Mouse (Mus musculus): ENCODE results near the gene Ptprg.
A peak's percentile ranks its signal among the peaks of the same experiment; 100 is the strongest.

Gene Ptprg

DNA sequence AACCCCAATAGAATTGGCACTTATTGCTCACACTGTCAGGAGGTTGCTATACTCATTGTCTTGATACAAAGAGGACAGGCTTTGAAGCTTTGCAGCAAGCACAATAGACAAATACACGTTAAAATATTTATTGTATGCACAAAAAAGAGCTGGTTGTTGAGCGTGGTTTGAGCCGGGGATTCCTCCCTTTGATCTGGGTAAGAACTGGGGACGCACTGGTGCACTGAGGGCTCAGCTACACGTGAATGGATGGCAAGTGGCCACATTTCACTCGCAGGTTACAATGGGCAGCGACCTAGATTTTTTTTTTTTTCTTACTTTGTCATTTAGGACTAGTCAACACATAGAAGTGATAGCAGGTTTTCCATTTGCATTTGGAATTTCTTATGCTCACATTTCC, 165.9 kb downstream of the Ptprg start:
- no peak for ATAC-seq (ENCODE audit: insufficient number of reproducible peaks, low FRiP score, low TSS enrichment)

DNA sequence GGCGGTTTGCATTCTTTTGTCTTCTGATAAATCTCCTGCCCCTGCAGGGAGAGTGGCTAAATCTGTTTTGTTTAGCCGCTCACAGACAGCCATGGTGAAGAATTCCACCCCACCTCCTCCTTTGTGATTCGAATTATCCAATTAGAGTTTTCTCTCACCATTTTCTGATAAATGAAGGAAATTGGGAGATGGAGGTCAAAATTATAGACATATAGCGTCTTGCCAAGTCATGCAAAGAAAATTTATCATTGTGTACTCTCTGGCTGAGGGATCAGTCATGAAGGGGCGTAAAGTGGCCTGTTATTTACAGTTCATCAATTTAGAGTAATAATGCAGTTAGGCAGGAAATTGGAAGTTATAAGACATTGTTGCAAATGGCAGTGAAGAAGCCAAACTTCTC, 168.8 kb downstream of the Ptprg start:
- no peak for ATAC-seq (ENCODE audit: insufficient number of reproducible peaks, low FRiP score, low TSS enrichment)

DNA sequence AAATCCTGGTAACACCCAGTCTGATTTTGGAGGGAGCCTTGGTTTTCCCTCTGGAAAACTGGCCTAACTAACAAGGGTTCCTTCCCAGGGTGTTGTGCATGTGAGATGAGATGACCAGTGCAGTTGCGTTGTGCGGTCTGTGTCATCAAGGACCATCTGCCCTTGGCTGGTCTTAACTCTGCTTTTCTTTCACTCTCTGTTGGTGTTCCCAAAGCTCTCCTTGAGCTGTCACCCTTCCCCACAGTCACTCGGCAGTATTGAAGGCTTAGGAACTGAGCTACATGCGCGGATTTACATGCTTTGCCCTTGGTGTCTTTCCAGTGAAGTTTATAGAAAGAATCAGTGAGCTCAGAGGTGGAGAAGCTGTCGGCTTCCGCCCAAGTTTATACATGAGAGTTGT, 170.5 kb downstream of the Ptprg start:
- no peak for ATAC-seq (ENCODE audit: insufficient number of reproducible peaks, low FRiP score, low TSS enrichment)

DNA sequence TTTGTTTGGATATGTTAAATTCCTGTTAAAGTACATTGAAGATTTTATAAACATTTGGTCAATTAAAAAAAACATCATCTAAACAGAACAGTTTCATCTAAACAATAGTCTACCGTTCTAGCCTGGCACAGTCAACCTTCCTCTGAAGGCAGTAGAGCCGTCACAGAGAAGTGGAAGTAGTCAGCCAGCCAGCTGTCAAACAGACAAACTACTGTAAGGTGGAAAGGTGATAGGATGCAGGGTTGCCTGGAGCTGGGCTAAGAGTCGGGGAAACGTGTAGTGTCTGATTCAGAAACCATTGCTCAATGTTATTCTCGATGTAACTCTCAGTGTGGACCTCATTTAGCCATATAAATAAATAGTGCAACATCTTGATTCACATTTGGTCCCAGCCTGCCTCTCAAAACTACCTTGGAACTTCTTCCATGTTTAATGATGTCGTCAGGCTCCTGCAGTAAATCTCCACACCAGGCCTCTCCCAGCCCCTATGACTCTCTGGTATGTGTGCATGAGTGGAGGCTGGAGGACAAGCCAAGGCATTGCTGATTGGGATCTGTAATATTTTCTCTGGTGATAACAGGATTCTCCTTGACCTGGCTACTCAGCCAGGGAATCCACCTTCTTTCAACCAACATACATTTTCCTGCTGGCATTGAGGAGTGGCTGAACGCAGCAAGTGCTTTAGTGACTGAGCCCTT, 178.0 kb downstream of the Ptprg start:
- no peak for ATAC-seq (ENCODE audit: insufficient number of reproducible peaks, low FRiP score, low TSS enrichment)

DNA sequence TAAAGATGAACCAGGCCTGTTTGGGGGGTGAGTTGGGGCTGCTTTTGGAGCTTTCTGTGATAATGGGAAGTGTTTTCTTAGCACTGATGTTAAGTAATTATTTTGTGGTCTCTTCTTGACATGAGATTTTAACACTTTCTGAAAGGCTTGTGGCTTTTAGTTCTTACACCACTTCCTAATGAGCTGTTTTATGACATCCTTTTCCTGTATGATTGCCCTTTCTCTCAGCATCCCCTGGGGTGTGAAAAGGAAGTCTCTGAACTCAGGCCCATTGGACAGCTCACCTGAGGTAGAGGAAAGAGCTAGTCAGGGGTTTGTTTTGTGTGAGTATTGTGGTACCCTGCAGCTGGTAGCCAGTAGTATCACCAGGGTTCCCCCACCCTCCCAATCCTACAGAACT, 179.0 kb downstream of the Ptprg start:
- no peak for ATAC-seq (ENCODE audit: insufficient number of reproducible peaks, low FRiP score, low TSS enrichment)

DNA sequence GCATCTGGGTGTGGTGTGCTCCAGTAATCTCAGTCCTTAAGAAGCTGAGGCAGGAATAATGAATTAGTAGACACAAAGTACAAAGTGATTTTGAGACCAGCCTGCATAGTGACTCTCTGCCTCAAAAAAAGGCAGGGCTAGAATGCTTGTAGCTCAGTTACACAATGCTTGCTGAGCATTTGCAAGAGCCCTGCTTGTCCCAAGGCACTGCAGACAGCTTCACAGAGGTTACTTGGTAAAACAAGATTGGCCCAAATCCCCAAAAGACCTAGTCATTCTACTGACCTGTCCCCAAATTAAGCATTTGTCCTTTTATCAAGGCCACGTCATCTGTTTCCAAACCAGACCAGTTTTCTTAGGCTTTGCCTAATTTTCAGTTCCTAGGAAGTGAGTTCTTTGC, 190.4 kb downstream of the Ptprg start:
- no peak for ATAC-seq (ENCODE audit: insufficient number of reproducible peaks, low FRiP score, low TSS enrichment)

DNA sequence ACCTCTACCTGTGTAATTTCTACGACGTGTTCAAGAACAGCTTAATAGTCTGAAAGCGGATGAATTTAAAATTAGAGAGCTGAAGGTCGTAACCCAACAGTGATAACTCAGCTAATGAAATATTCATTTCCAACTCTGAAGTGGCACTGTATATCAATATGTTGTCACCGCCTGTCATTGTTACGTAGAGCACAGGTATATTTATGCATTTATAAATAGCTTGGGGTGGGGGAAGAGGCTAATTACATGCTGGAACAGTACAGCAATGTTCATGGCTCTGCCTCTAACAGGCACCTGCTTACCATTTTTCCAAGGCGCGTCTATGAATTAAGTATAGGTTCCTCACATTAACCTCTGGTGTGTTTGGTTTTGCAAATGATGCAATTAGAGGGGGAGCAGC, 199.3 kb downstream of the Ptprg start:
- ATAC-seq (ENCODE audit: insufficient number of reproducible peaks, low FRiP score, low TSS enrichment) = no peak

DNA sequence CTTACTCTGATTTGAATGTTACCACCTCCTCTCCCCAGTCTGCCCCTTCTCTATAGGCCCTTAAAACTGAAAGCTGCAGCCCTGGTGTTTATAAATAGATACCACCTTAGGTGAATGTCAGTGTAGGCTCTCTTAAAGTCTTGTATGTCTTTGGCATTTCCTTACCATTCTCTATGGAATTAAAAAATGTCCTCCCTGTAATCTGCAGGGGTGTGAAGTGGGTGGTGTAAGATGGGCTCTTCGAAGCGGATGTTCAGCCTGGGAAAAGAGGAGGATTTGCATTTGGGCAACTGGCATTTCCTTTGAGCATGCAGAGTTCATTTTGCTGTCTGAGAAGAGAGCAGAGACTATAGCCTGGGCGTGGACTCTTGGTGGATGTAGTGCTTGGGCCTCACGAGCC, 201.3 kb downstream of the Ptprg start:
- ATAC-seq (ENCODE audit: insufficient number of reproducible peaks, low FRiP score, low TSS enrichment) = no peak

DNA sequence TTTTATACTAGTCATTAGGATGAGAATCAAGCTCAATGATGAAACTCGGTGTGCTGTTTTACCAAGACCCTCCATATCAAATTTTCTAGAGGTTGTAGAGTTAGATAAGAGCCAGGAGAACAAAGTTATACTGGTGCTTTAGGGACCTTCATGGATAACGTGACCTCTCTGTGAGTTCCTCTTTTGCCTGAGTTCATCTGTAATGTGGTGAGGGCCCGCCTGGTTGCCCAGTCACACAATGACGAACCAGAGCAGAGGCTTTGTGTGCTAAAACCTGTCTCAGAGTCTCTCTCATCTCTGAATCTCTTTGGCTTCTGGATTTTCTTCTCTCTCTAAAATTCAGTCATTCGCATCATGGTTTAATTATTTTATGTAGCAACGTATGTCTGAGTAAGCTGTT, 204.9 kb downstream of the Ptprg start:
- no peak for ATAC-seq (ENCODE audit: insufficient number of reproducible peaks, low FRiP score, low TSS enrichment)

DNA sequence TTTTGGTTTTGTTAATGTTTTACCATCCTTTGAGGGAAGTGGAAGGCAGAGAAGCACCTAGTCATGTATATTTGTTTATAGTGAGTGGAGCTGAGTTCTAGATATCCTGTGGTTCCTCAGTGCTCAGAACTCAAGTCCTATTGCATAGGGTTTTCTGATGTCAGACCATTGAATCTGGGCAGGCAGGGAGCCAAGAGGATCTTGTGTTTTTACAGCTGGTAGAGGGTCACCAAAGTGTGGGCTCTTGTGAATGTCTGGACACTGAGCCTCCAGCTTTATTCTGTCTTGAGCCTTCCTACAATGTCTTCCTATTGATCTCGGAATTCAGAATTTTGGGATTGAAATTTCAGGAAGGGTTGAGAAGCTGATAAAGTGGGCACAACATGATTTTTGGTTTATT, 206.0 kb downstream of the Ptprg start:
- ATAC-seq (ENCODE audit: insufficient number of reproducible peaks, low FRiP score, low TSS enrichment) = no peak

DNA sequence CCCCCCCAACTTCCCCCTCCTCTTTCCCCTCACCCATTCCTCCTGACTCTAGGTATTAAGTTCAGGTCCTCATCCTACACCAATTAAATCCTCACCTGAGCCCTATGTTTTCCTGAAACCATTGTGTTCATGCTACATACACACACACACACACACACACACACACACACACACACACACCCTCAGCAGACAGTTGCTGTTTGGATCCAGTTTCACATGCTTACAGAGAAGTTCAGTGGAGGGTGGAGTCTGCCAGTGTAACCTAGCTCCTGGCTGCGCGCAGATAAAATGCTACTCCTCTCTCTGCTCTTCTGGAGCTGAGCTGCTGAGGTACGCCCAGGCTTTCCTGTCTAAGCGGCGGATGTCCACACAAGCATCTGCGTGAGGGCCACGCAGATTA, 209.7 kb downstream of the Ptprg start:
- no peak for ATAC-seq (ENCODE audit: insufficient number of reproducible peaks, low FRiP score, low TSS enrichment)

DNA sequence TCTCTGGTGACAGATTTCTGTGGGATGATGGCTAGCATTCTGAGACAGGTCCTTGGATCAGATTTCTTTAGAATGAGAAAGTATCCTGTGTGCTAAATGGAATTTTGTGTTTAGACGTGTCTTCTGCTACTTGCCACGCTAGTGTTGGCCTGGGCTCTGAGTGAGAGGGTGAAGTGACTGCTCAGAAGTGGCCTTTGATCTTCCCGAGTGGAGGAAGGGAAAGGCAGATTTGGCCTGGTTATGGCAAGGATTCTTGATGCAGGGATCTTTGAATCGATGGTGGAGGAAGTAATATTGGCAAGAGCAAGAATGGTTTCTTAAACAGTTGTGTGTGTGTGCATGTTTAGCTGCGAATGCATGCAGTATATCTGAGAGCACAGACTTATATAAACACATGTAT, 219.4 kb downstream of the Ptprg start:
- no peak for ATAC-seq (ENCODE audit: insufficient number of reproducible peaks, low FRiP score, low TSS enrichment)

DNA sequence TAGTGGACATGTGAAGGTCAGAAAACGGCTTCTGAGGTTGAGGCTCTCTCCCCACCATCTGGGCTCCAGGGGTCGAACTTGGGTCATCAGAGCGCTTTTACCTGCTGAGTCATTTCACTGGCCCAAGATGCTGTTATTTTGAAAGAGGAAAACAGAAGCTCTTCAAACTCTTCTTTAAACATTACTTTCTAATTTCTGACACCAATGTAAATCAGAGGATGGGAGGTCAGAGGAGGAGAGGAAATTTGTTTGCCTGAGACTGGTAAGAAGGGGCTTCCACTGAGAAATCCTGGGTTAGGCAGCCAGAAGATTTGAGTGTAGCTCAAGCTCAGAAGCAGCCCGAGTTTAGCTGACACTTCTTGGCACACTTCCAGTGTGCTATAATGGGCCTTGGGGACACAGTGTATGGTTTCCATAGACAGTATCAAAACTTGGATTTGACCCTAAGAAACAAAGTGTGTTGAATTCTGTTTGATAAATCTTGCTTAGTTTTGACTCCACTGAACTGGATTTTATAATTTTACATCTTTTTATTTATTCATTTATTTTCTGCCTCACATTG, 221.2 kb downstream of the Ptprg start:
- ATAC-seq (ENCODE audit: insufficient number of reproducible peaks, low FRiP score, low TSS enrichment) = no peak

DNA sequence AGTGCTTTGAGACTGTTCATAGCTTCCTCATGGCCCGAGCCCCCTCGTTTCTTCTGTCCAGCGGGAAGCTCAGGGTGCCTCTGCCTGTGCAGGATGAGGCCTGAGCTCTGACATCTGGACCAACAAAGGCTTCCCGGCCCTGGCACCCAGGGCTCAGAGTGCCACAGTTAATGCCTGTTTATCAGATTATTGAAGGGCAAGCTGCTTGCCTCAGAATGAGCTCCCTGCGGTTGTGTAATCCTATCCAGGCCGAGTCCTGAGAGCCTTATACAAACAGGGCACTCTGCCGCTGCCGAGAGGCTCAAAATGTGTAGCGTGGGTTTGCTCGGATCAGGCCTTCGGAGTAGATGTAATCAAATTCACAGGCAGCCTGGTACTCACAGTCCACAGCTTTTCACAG, 221.9 kb downstream of the Ptprg start:
- peak; percentile 36; the same call in 1 of the 2 replicates for ATAC-seq (ENCODE audit: insufficient number of reproducible peaks, low FRiP score, low TSS enrichment)

DNA sequence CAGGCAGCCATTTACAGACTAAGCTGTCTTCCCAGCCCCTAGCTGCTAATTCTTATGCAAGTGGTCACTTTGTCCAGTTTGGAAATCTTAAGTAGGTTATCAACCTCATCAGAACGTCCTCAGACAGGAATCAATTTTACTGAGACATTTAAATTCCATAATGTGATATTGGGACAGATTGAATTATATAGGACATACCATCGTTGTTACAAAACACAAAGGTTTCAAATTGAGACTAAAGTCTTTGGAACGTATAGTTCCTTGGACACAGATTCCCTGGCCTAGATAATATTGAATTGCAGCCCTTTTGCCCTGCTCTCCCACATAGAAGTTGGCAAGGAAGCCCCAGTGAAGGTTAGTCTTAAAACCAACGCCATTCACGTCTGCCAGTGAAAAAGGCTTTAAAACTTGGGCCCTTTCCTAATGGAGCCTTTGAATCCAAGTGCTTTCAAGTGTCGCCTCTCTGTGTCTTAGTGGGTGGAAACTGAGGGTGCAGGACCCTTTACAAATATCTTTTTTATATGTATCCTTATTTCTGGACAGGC, 222.7 kb downstream of the Ptprg start:
- ATAC-seq (ENCODE audit: insufficient number of reproducible peaks, low FRiP score, low TSS enrichment) = no peak

DNA sequence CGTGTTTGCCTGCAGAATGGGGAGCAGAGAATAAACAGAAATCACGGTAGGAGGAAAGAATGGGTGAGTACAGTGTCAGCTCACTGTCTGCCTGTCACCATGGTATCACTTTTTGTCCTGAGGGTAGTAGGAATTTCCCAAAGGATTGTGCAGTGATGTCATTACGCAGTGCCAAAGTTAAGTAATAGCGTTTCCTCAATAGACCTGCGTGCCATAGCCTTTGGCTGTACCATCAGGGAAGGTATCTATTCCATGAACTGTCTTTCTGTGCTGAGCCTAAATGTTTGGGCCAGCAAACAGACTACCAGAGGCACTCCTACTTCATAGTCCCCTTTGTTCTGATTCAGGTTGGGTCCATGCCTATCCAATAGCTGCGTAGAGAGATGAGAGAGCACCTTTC, 223.2 kb downstream of the Ptprg start:
- ATAC-seq (ENCODE audit: insufficient number of reproducible peaks, low FRiP score, low TSS enrichment) = no peak

DNA sequence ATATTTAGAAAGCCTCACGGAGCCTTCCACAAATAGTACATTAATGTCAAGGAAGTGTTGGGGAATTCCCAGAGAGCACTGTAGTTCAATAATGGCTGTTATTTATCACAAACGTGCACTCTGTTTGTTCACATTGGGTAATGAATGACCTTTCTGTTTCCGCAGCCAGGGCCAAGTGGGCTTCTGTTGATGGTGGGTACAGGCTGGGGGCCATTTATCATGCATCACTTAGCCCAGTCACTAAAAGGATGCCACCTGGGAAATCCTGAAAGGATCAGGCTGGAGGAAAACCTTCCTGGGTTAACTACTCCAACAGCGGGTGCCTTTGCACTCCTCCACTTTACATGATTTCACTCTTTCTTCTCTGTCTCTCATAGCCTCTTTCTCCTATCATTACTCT, 237.9 kb downstream of the Ptprg start:
- ATAC-seq (ENCODE audit: insufficient number of reproducible peaks, low FRiP score, low TSS enrichment) = no peak

DNA sequence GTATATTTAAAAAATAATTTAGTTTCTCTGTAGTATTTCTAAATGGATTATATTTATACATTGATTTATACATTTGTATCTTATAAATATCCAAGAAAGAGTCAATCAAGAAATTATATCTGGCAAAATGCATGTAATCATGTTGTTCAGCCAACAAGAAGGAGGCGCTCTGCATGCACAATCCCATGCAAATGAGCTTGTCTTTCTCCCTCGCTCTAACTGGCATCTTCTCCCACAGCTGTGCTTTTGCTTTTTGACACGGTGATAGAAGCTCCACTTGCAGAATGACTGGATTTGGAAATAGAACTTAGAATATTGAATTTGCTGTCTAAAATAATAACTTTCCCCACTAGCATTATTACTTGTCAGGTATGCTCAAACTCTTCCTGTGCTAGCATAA, 240.5 kb downstream of the Ptprg start:
- no peak for ATAC-seq (ENCODE audit: insufficient number of reproducible peaks, low FRiP score, low TSS enrichment)

DNA sequence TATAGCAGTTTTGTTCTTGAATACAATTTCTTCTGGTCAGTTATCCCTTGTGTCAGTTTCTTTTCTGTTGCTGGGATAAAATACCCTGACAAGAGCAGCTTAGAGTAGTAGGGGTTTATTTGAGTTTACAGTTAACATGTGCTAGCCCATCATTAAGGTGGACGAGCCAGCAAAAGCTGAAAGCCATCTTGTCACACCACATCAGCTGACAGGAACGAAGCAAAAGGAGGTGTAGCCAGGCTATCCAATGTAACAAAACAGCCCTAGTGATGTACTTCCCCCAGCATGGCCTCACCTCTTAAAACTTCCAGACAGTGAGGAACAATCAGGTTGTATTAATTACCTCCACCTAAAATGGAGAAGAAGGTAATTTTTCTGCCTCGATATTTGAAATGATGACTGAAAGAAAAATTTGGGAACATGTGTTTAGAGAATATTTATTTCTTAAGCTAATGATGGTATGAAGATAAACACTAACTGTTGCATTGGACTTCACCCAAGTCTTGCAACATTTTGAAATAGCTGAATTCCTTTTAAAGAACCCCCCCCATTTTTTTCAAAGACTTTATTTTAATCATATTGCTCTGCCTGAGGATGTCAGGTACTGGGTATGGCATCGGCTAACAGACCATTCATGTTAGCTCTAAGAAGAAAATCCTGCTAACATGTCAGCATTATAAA, 249.2 kb downstream of the Ptprg start:
- ATAC-seq (ENCODE audit: insufficient number of reproducible peaks, low FRiP score, low TSS enrichment) = no peak

DNA sequence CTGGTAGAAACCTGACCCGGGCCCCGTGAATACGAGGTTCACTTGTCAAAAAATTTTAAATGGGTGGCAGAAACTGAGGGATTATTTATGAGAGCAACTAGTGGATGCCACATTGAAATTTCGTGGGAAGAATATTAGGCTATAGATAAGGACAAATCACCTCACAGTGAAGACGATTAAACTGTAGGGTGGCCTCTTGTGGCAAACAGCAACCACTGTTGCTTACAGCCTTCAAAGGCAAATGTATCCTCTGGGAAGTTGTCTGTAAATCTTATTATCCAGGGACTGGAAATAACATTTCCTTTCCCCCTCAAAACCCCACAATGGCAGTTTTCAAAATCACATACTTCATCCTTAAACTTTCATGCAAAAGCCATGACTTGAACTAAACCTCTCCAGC, 253.3 kb downstream of the Ptprg start:
- ATAC-seq (ENCODE audit: insufficient number of reproducible peaks, low FRiP score, low TSS enrichment) = no peak

DNA sequence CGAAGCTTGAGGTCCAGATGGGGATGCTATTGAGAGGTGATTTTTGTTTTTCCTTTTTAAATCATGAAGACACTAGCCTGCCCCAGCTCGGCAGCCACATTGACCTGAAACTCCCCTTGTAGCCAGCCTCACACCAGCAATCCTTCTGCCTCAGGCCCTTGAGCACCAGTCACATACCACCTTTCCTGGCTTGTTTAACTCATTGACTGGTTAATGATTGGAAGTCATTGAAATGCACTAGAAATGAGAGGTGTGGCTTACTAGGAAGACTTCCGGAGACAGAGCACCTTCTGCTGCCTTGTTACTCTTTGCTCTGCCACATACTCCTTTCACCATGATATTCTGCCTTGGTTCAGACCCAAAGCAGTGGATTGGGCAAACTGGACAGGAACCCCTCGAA, 254.1 kb downstream of the Ptprg start:
- no peak for ATAC-seq (ENCODE audit: insufficient number of reproducible peaks, low FRiP score, low TSS enrichment)

All from cerebellum, adult (tissue).